In genomic region chr5:124176726-124177132, GRCm38 (mm10) we compare ENCODE assay signal across 10 mouse cellular contexts.
DNase-seq lines count a peak whose midpoint lies in the region; ATAC-seq and TF ChIP-seq lines count a peak whose summit lies in the region.
"Had no signal": no experiment of that assay in that cellular context is flagged by ENCODE, and none has a peak within 500 bp of the region (broad histone marks: within the 10 kb centered on the region; RNA-seq: fewer than 3 reads in every experiment).

No protein-coding gene starts in this region.

- TF ChIP-seq CTCF in gastrocnemius, adult 2 months (IDR thresholded peaks at IDR 0.05): no peak
- no peak for TF ChIP-seq CTCF in ES-Bruce4 (IDR thresholded peaks at IDR 0.05; ENCODE audit: low read depth, low read length)

- H3K36me3 ChIP-seq in ES-Bruce4 (ENCODE audit: control insufficient read depth, insufficient read depth, low read length, poor library complexity, severe bottlenecking): no peaks in the 10 kb centered on the region
- no peaks in the 10 kb centered on the region for H3K36me3 ChIP-seq in forebrain, embryonic 13.5 days (ENCODE audit: poor library complexity, severe bottlenecking)
- H3K36me3 ChIP-seq in lung, embryonic 16.5 days (ENCODE audit: control insufficient read depth, insufficient read depth, low read length): no peaks in the 10 kb centered on the region

- DNase-seq in gastrocnemius, adult 2 months: peak; percentile 66
- no peak for DNase-seq in gastrocnemius, postnatal 25 days
- DNase-seq in gastrocnemius, postnatal 36 days: no peak
- DNase-seq in B cell, adult 2 months: no peak
- DNase-seq: adrenal gland, postnatal 36 days had no signal

- no peaks in the 10 kb centered on the region for H3K9me3 ChIP-seq in ES-Bruce4 (replicated peaks; ENCODE audit: control insufficient read depth, insufficient read depth, low read length, poor library complexity, severe bottlenecking)
- no peaks in the 10 kb centered on the region for H3K9me3 ChIP-seq in forebrain, embryonic 13.5 days (replicated peaks)
- H3K9me3 ChIP-seq in lung, embryonic 16.5 days (ENCODE audit: control insufficient read depth, low read length): no peaks in the 10 kb centered on the region
- H3K9me3 ChIP-seq: megakaryocyte, embryonic 14.5 days had no signal

- TF ChIP-seq POLR2A in ES-Bruce4 (IDR thresholded peaks at IDR 0.05; ENCODE audit: insufficient read depth, low read length): no peak

- intact Hi-C loops in gastrocnemius, adult 2 months (cut with DNase I): no loop called here
- intact Hi-C loops in gastrocnemius, postnatal 36 days (cut with DNase I): loop anchor here (5.0 kb wide), 1 partner anchor 41 kb away; no protein-coding TSS in a partner anchor

- 4% methylated on average over 7 of the region's 7 CpGs for WGBS in forebrain, embryonic 13.5 days
- 42% methylated on average over 7 of the region's 7 CpGs for WGBS in lung, embryonic 16.5 days

- peak; percentile 93 for ATAC-seq in forebrain, embryonic 13.5 days
- ATAC-seq in lung, embryonic 16.5 days (ENCODE audit: low read depth): peak; percentile 64
- ATAC-seq in granulocyte monocyte progenitor cell, adult 5-6 weeks (replicated peaks; ENCODE audit: poor library complexity, severe bottlenecking): no peak

- peak; percentile 77 for TF ChIP-seq EP300 in ES-Bruce4 (IDR thresholded peaks at IDR 0.05; ENCODE audit: insufficient read depth, low read depth, low read length)

- no peak overlapping the region for H3K9ac ChIP-seq in ES-Bruce4 (ENCODE audit: low read depth, poor library complexity, severe bottlenecking)
- H3K9ac ChIP-seq in forebrain, embryonic 13.5 days: peak overlapping the region; percentile 19; the same call in 1 of the 2 replicates
- H3K9ac ChIP-seq in lung, embryonic 16.5 days (ENCODE audit: low read length): no peak overlapping the region

- H3K4me2 ChIP-seq in forebrain, embryonic 13.5 days: peak overlapping the region; percentile 39
- no peak overlapping the region for H3K4me2 ChIP-seq in lung, embryonic 16.5 days (ENCODE audit: low read depth, low read length)

- peak overlapping the region; percentile 78 for H3K27ac ChIP-seq in gastrocnemius, adult 2 months
- H3K27ac ChIP-seq in ES-Bruce4 (ENCODE audit: insufficient read depth, low read length): no peak overlapping the region
- peak overlapping the region; percentile 73 for H3K27ac ChIP-seq in forebrain, embryonic 13.5 days
- peak overlapping the region; percentile 24; the same call in 1 of the 2 replicates for H3K27ac ChIP-seq in lung, embryonic 16.5 days (ENCODE audit: low read length)

- no peaks in the 10 kb centered on the region for H3K27me3 ChIP-seq in ES-Bruce4 (ENCODE audit: control insufficient read depth, insufficient read depth, low read length, poor library complexity, severe bottlenecking)
- H3K27me3 ChIP-seq in forebrain, embryonic 13.5 days: no peaks in the 10 kb centered on the region
- no peaks in the 10 kb centered on the region for H3K27me3 ChIP-seq in lung, embryonic 16.5 days (ENCODE audit: control insufficient read depth, insufficient read depth, low read depth, low read length)
- H3K27me3 ChIP-seq: megakaryocyte, embryonic 14.5 days had no signal

- peaks cover 2% of the 10 kb centered on the region for H3K4me1 ChIP-seq in ES-Bruce4 (ENCODE audit: control insufficient read depth, insufficient read depth, low read length)
- H3K4me1 ChIP-seq in forebrain, embryonic 13.5 days: peaks cover 53% of the 10 kb centered on the region
- H3K4me1 ChIP-seq in lung, embryonic 16.5 days (replicated peaks; ENCODE audit: control insufficient read depth, insufficient read depth, low read length): peaks cover 19% of the 10 kb centered on the region

- no peak overlapping the region for H3K4me3 ChIP-seq in gastrocnemius, adult 2 months
- 0 out of 2 replicates have a peak overlapping the region, but pooled peaks have one; percentile 3 for H3K4me3 ChIP-seq in ES-Bruce4 (ENCODE audit: low read depth, low read length)
- no peak overlapping the region for H3K4me3 ChIP-seq in forebrain, embryonic 13.5 days
- no peak overlapping the region for H3K4me3 ChIP-seq in lung, embryonic 16.5 days (ENCODE audit: low read length)
